Mouse (Mus musculus) macrophage (primary cell): ENCODE measurements around the gene Ppp3ca. TPM values are rescaled to one million over a fixed set of nuclear protein-coding genes. Genes with fewer than 3 reads are reported as not detected.

ENCODE experiments used
- H3K27ac ChIP-seq: fragments of 350-480 bp; formaldehyde crosslinking; 2 replicates; pipeline ENCODE4 v1.9.0; 2021
- H3K36me3 ChIP-seq: fragments of 350-480 bp; formaldehyde crosslinking; 2 replicates; pipeline ENCODE4 v1.9.0; 2021; ENCODE audit errors: inconsistent target
- H3K4me3 ChIP-seq: fragments of 350-480 bp; formaldehyde crosslinking; 2 replicates; pipeline ENCODE4 v1.9.0; 2021; ENCODE audit errors: inconsistent target
- H3K79me2 ChIP-seq: fragments of 350-480 bp; formaldehyde crosslinking; 2 replicates; pipeline ENCODE4 v1.9.0; 2021; ENCODE audit errors: inconsistent target
- WGBS: methylation state at CpG from one replicate; pipeline ENCODE4 v1.1.7; 2026; ENCODE audit warnings: inconsistent platforms; ENCODE audit not compliant: missing documents; 5-methylcytosine and 5-hydroxymethylcytosine counted together
- polyA plus RNA-seq: library from polyadenylated mRNA; stranded (reverse); fragments of 250-400 nt; gene quantifications from 3 replicates; pipeline ENCODE4 v1.2.4, GENCODE M21; 2018; ENCODE audit warnings: inconsistent platforms
- total RNA-seq, 78 experiments: library from RNA; depleted of rRNA; stranded (reverse); fragments of 250-400 nt; gene quantifications; 1 replicate in 9 of 78; 2 replicates in 24 of 78; 3 replicates in 43 of 78; 4 replicates in 2 of 78; pipeline ENCODE4 v1.2.4; 2018; ENCODE audit warnings: inconsistent platforms in 56 of 78

Gene Ppp3ca
- total RNA-seq (2018; cell fraction: chromatin; rRNA removed): 100 to 1,000 TPM in 22 of 26 experiments, 10 to 100 TPM in 4; 33.3 to 254 (median 187) TPM
- 10 to 100 TPM; 62.7 to 89.5 (median 78.5) TPM for total RNA-seq (2018; cell fraction: cytosol; rRNA removed)
- total RNA-seq (2018; cell fraction: nucleus; rRNA removed): 100 to 1,000 TPM in 21 of 26 experiments, 10 to 100 TPM in 5; 36.9 to 188 (median 128) TPM
- 64.1 to 79.9 TPM (median 70.4 TPM) in 3 replicates for polyA plus RNA-seq

GRCm38 (mm10) chr3:136670110-136670359 lies at the start of gene Ppp3ca:
TSS of gene Ppp3ca (plus strand) at chr3:136670124.
- Histone ChIP-seq H3K79me2 (peaks cover 36% of the 10 kb centered on the region), H3K36me3 (no peaks in the 10 kb centered on the region), H3K4me3 (peak within 1 kb of the TSS; percentile 81), H3K27ac (peak within 1 kb of the TSS; percentile 72)
- WGBS: under 1% methylated on average over 43 of the region's 43 CpGs

GRCm38 (mm10) chr3:136640544-136641230 lies 29.2 kb upstream of the Ppp3ca start:
- no peaks in the 10 kb centered on the region for H3K79me2 ChIP-seq
- no peak overlapping the region for H3K27ac ChIP-seq
- H3K4me3 ChIP-seq: no peak overlapping the region
- H3K36me3 ChIP-seq: no peaks in the 10 kb centered on the region
- 87% methylated on average over 4 of the region's 5 CpGs for WGBS

GRCm38 (mm10) chr3:136650966-136651365 lies 19.0 kb upstream of the Ppp3ca start:
- H3K27ac ChIP-seq: no peak overlapping the region
- 83% methylated on average over 4 of the region's 4 CpGs for WGBS
- no peaks in the 10 kb centered on the region for H3K36me3 ChIP-seq
- H3K79me2 ChIP-seq: no peaks in the 10 kb centered on the region
- H3K4me3 ChIP-seq: no peak overlapping the region

GRCm38 (mm10) chr3:136651496-136651895 lies 18.4 kb upstream of the Ppp3ca start:
- H3K4me3 ChIP-seq: no peak overlapping the region
- no peak overlapping the region for H3K27ac ChIP-seq
- 94% methylated on average over 6 of the region's 6 CpGs for WGBS
- no peaks in the 10 kb centered on the region for H3K36me3 ChIP-seq
- H3K79me2 ChIP-seq: no peaks in the 10 kb centered on the region

GRCm38 (mm10) chr3:136656460-136657035 lies 13.4 kb upstream of the Ppp3ca start:
- WGBS: 90% methylated on average over 3 of the region's 3 CpGs

GRCm38 (mm10) chr3:136658681-136659080 lies 11.2 kb upstream of the Ppp3ca start:
- Histone ChIP-seq H3K36me3 (no peaks in the 10 kb centered on the region), H3K79me2 (no peaks in the 10 kb centered on the region), H3K4me3 (no peak overlapping the region), H3K27ac (no peak overlapping the region)
- WGBS: 100% methylated on average over 2 of the region's 2 CpGs

More at GRCm38 (mm10) chr3:136656460-136657035, 13.4 kb upstream of the Ppp3ca start:
- Histone ChIP-seq H3K27ac (no peak overlapping the region), H3K79me2 (no peaks in the 10 kb centered on the region), H3K4me3 (no peak overlapping the region), H3K36me3 (no peaks in the 10 kb centered on the region)

- H3K4me3 ChIP-seq: no peak overlapping the region
- no peaks in the 10 kb centered on the region for H3K79me2 ChIP-seq
- WGBS: 100% methylated on average over 1 of the region's 1 CpGs
- H3K27ac ChIP-seq: no peak overlapping the region
- no peaks in the 10 kb centered on the region for H3K36me3 ChIP-seq
Observed at GRCm38 (mm10) chr3:136665119-136665518, 4.8 kb upstream of the Ppp3ca start.

- H3K4me3 ChIP-seq: no peak overlapping the region
- no peak overlapping the region for H3K27ac ChIP-seq
- H3K36me3 ChIP-seq: no peaks in the 10 kb centered on the region
- 100% methylated on average over 2 of the region's 2 CpGs for WGBS
- peaks cover 17% of the 10 kb centered on the region for H3K79me2 ChIP-seq
Observed at GRCm38 (mm10) chr3:136668072-136668471, 1.9 kb upstream of the Ppp3ca start.

- Histone ChIP-seq H3K27ac (peak overlapping the region; percentile 72), H3K36me3 (no peaks in the 10 kb centered on the region), H3K4me3 (peak overlapping the region; percentile 81), H3K79me2 (peaks cover 31% of the 10 kb centered on the region)
- WGBS: 1% methylated on average over 54 of the region's 56 CpGs
Observed at GRCm38 (mm10) chr3:136669231-136670109, 454 bp upstream of the Ppp3ca start.

- H3K27ac ChIP-seq: peak overlapping the region; percentile 63
- WGBS: under 1% methylated on average over 70 of the region's 92 CpGs
Observed at GRCm38 (mm10) chr3:136670360-136671131, 622 bp downstream of the Ppp3ca start.

GRCm38 (mm10) chr3:136671161-136671939 lies 1.4 kb downstream of the Ppp3ca start:
- Histone ChIP-seq H3K27ac (peak overlapping the region; percentile 69), H3K79me2 (peaks cover 50% of the 10 kb centered on the region), H3K4me3 (peak overlapping the region; percentile 80), H3K36me3 (no peaks in the 10 kb centered on the region)
- WGBS: 2% methylated on average over 22 of the region's 52 CpGs

More at GRCm38 (mm10) chr3:136670360-136671131, 622 bp downstream of the Ppp3ca start:
- H3K79me2 ChIP-seq: peaks cover 42% of the 10 kb centered on the region
- H3K36me3 ChIP-seq: no peaks in the 10 kb centered on the region
- H3K4me3 ChIP-seq: peak overlapping the region; percentile 80

GRCm38 (mm10) chr3:136671940-136672278 lies 2.0 kb downstream of the Ppp3ca start:
- 13% methylated on average over 3 of the region's 5 CpGs for WGBS

GRCm38 (mm10) chr3:136672870-136673269 lies 2.9 kb downstream of the Ppp3ca start:
- Histone ChIP-seq H3K36me3 (no peaks in the 10 kb centered on the region), H3K4me3 (no peak overlapping the region), H3K79me2 (peaks cover 65% of the 10 kb centered on the region), H3K27ac (peak overlapping the region; percentile 69; the same call in 1 of the 2 replicates)
- WGBS: 83% methylated on average over 3 of the region's 3 CpGs

More at GRCm38 (mm10) chr3:136671940-136672278, 2.0 kb downstream of the Ppp3ca start:
- peaks cover 55% of the 10 kb centered on the region for H3K79me2 ChIP-seq
- H3K27ac ChIP-seq: peak overlapping the region; percentile 69
- H3K4me3 ChIP-seq: peak overlapping the region; percentile 80
- no peaks in the 10 kb centered on the region for H3K36me3 ChIP-seq
